In genomic region chr1:184986748-184987147, GRCm38 (mm10) we compare ENCODE assay signal across 21 mouse cellular contexts. TPM values are rescaled to one million over a fixed set of nuclear protein-coding genes. Genes with fewer than 3 reads are reported as not detected.
DNase-seq lines count a peak whose midpoint lies in the region; ATAC-seq and TF ChIP-seq lines count a peak whose summit lies in the region.
"Had no signal": no experiment of that assay in that cellular context is flagged by ENCODE, and none has a peak within 500 bp of the region (broad histone marks: within the 10 kb centered on the region; RNA-seq: fewer than 3 reads in every experiment).

No protein-coding gene starts in this region.

- no peak for TF ChIP-seq POLR2A in heart, adult 2 months (IDR thresholded peaks at IDR 0.05; ENCODE audit: insufficient read depth, low read depth, low read length)

- TF ChIP-seq CTCF in heart, adult 2 months (IDR thresholded peaks at IDR 0.05) = no peak
- no peak for TF ChIP-seq CTCF in midbrain, postnatal 0 days (IDR thresholded peaks at IDR 0.05)

- no peak for DNase-seq in heart, adult 2 months
- no peak for DNase-seq in heart, postnatal 14 days
- DNase-seq in hindbrain, embryonic 10.5 days (ENCODE audit: low spot score) = peak; percentile 21
- DNase-seq in hindbrain, embryonic 14.5 days (ENCODE audit: low spot score) = no peak
- no peak for DNase-seq in midbrain, embryonic 11.5 days (ENCODE audit: low spot score, missing footprints)
- DNase-seq in midbrain, postnatal 0 days (ENCODE audit: low spot score) = no peak
- DNase-seq in kidney, postnatal 36 days = no peak
- DNase-seq: cerebellum, adult 11 months; cerebellum, postnatal 36 days; gastrocnemius, postnatal 14 days; right cerebral cortex, adult 18-20 months; spleen, adult 18-20 months had no signal

- no peaks in the 10 kb centered on the region for H3K36me3 ChIP-seq in heart, adult 2 months (ENCODE audit: control insufficient read depth, insufficient read depth, low read length)
- no peaks in the 10 kb centered on the region for H3K36me3 ChIP-seq in hindbrain, embryonic 10.5 days
- no peaks in the 10 kb centered on the region for H3K36me3 ChIP-seq in hindbrain, embryonic 14.5 days (replicated peaks; ENCODE audit: control insufficient read depth, insufficient read depth)
- no peaks in the 10 kb centered on the region for H3K36me3 ChIP-seq in midbrain, embryonic 11.5 days (ENCODE audit: control insufficient read depth, insufficient read depth, low read length)
- no peaks in the 10 kb centered on the region for H3K36me3 ChIP-seq in midbrain, postnatal 0 days (ENCODE audit: insufficient read depth, low read length)
- no peaks in the 10 kb centered on the region for H3K36me3 ChIP-seq in embryonic facial prominence, embryonic 13.5 days
- H3K36me3 ChIP-seq: limb, embryonic 12.5 days; stomach, embryonic 15.5 days had no signal

- no peaks in the 10 kb centered on the region for H3K27me3 ChIP-seq in heart, adult 2 months (ENCODE audit: control insufficient read depth, insufficient read depth, low read length)
- H3K27me3 ChIP-seq in hindbrain, embryonic 10.5 days (ENCODE audit: insufficient read depth, poor library complexity, severe bottlenecking) = no peaks in the 10 kb centered on the region
- no peaks in the 10 kb centered on the region for H3K27me3 ChIP-seq in hindbrain, embryonic 14.5 days (ENCODE audit: control insufficient read depth, insufficient read depth, low read length)
- no peaks in the 10 kb centered on the region for H3K27me3 ChIP-seq in midbrain, embryonic 11.5 days (ENCODE audit: control insufficient read depth, insufficient read depth, low read length)
- H3K27me3 ChIP-seq in midbrain, postnatal 0 days (ENCODE audit: insufficient read depth, low read length) = no peaks in the 10 kb centered on the region
- no peaks in the 10 kb centered on the region for H3K27me3 ChIP-seq in embryonic facial prominence, embryonic 13.5 days
- H3K27me3 ChIP-seq: limb, embryonic 12.5 days; stomach, embryonic 15.5 days had no signal

- no peaks in the 10 kb centered on the region for H3K9me3 ChIP-seq in hindbrain, embryonic 10.5 days
- H3K9me3 ChIP-seq in hindbrain, embryonic 14.5 days (ENCODE audit: control insufficient read depth, low read length) = no peaks in the 10 kb centered on the region
- H3K9me3 ChIP-seq in midbrain, embryonic 11.5 days (ENCODE audit: control insufficient read depth, low read length) = no peaks in the 10 kb centered on the region
- H3K9me3 ChIP-seq in midbrain, postnatal 0 days (ENCODE audit: low read length) = no peaks in the 10 kb centered on the region
- no peaks in the 10 kb centered on the region for H3K9me3 ChIP-seq in embryonic facial prominence, embryonic 13.5 days
- H3K9me3 ChIP-seq: limb, embryonic 12.5 days; stomach, embryonic 15.5 days had no signal

- H3K27ac ChIP-seq in heart, adult 2 months = peak overlapping the region; percentile 40; the same call in 1 of the 2 replicates
- H3K27ac ChIP-seq in hindbrain, embryonic 10.5 days = peak overlapping the region; percentile 76
- no peak overlapping the region for H3K27ac ChIP-seq in hindbrain, embryonic 14.5 days
- no peak overlapping the region for H3K27ac ChIP-seq in midbrain, embryonic 11.5 days (ENCODE audit: low read depth, low read length)
- no peak overlapping the region for H3K27ac ChIP-seq in midbrain, postnatal 0 days (ENCODE audit: low read depth, low read length)
- no peak overlapping the region for H3K27ac ChIP-seq in embryonic facial prominence, embryonic 13.5 days
- H3K27ac ChIP-seq: layer of hippocampus, adult 2 months; limb, embryonic 12.5 days; liver, embryonic 14.5 days; macrophage; stomach, embryonic 15.5 days had no signal

- no peak overlapping the region for H3K4me2 ChIP-seq in hindbrain, embryonic 14.5 days (replicated peaks)
- no peak overlapping the region for H3K4me2 ChIP-seq in midbrain, embryonic 11.5 days
- no peak overlapping the region for H3K4me2 ChIP-seq in midbrain, postnatal 0 days (ENCODE audit: low read depth, low read length, poor library complexity, severe bottlenecking)
- H3K4me2 ChIP-seq in embryonic facial prominence, embryonic 13.5 days = no peak overlapping the region
- H3K4me2 ChIP-seq: limb, embryonic 12.5 days; stomach, embryonic 15.5 days had no signal

- no peak overlapping the region for H3K9ac ChIP-seq in heart, adult 2 months (ENCODE audit: low read depth, low read length)
- no peak overlapping the region for H3K9ac ChIP-seq in hindbrain, embryonic 14.5 days
- no peak overlapping the region for H3K9ac ChIP-seq in midbrain, embryonic 11.5 days (ENCODE audit: low read length)
- H3K9ac ChIP-seq in midbrain, postnatal 0 days (replicated peaks; ENCODE audit: low read length, poor library complexity, severe bottlenecking) = no peak overlapping the region
- 0 out of 2 replicates have a peak overlapping the region, but pooled peaks have one; percentile 27 for H3K9ac ChIP-seq in embryonic facial prominence, embryonic 13.5 days
- H3K9ac ChIP-seq: limb, embryonic 12.5 days; liver, embryonic 14.5 days; stomach, embryonic 15.5 days had no signal

- no peaks in the 10 kb centered on the region for H3K79me2 ChIP-seq in heart, adult 2 months (replicated peaks; ENCODE audit: control insufficient read depth, insufficient read depth, low read length)

- intact Hi-C loops in heart, adult 2 months (cut with DNase I) = no loop called here
- intact Hi-C loops in heart, postnatal 14 days (cut with DNase I) = no loop called here

- no peaks in the 10 kb centered on the region for H3K4me1 ChIP-seq in heart, adult 2 months (ENCODE audit: control insufficient read depth, insufficient read depth, low read length)
- peaks cover 33% of the 10 kb centered on the region for H3K4me1 ChIP-seq in hindbrain, embryonic 10.5 days (replicated peaks)
- H3K4me1 ChIP-seq in hindbrain, embryonic 14.5 days (replicated peaks; ENCODE audit: control insufficient read depth, insufficient read depth, low read length) = peaks cover 9% of the 10 kb centered on the region
- H3K4me1 ChIP-seq in midbrain, embryonic 11.5 days (ENCODE audit: control insufficient read depth, insufficient read depth, low read length) = peaks cover 7% of the 10 kb centered on the region
- no peaks in the 10 kb centered on the region for H3K4me1 ChIP-seq in midbrain, postnatal 0 days (ENCODE audit: insufficient read depth, low read length)
- H3K4me1 ChIP-seq in embryonic facial prominence, embryonic 13.5 days = peaks cover 29% of the 10 kb centered on the region

- ATAC-seq in hindbrain, embryonic 14.5 days (ENCODE audit: low FRiP score) = no peak
- peak; percentile 44; the same call in 1 of the 2 replicates for ATAC-seq in midbrain, embryonic 11.5 days (ENCODE audit: low FRiP score)
- no peak for ATAC-seq in midbrain, postnatal 0 days (ENCODE audit: low FRiP score)
- no peak for ATAC-seq in embryonic facial prominence, embryonic 13.5 days (ENCODE audit: insufficient number of reproducible peaks, insufficient read depth, low FRiP score, low TSS enrichment, low read depth)
- ATAC-seq: forebrain, embryonic 16.5 days; inflammation-experienced regulatory T-cells, adult 6 months had no signal

- no peak overlapping the region for H3K4me3 ChIP-seq in heart, adult 2 months
- no peak overlapping the region for H3K4me3 ChIP-seq in hindbrain, embryonic 10.5 days
- H3K4me3 ChIP-seq in hindbrain, embryonic 14.5 days (replicated peaks; ENCODE audit: low read length) = no peak overlapping the region
- no peak overlapping the region for H3K4me3 ChIP-seq in midbrain, embryonic 11.5 days (ENCODE audit: low read depth, low read length)
- H3K4me3 ChIP-seq in midbrain, postnatal 0 days (ENCODE audit: low read depth, low read length) = no peak overlapping the region
- H3K4me3 ChIP-seq in embryonic facial prominence, embryonic 13.5 days = no peak overlapping the region
- H3K4me3 ChIP-seq: layer of hippocampus, adult 2 months; limb, embryonic 12.5 days; stomach, embryonic 15.5 days had no signal

- 47% methylated on average over 2 of the region's 2 CpGs for WGBS in heart, adult 2 months
- 25% methylated on average over 2 of the region's 2 CpGs for WGBS in hindbrain, embryonic 10.5 days
- 10% methylated on average over 2 of the region's 2 CpGs for WGBS in hindbrain, embryonic 14.5 days
- WGBS in midbrain, embryonic 11.5 days = 8% methylated on average over 2 of the region's 2 CpGs
- WGBS in midbrain, postnatal 0 days = 21% methylated on average over 2 of the region's 2 CpGs
- WGBS in embryonic facial prominence, embryonic 13.5 days = 37% methylated on average over 2 of the region's 2 CpGs

- no peak for TF ChIP-seq EP300 in heart, adult 2 months (IDR thresholded peaks at IDR 0.05; ENCODE audit: insufficient read depth, low read depth, low read length)

RNA-seq across cellular contexts. Expression of gene Mark1, which starts 12.6 kb away (rescaled TPM):
- total RNA-seq in heart, adult 2 months (2021) = 1 to 10 TPM; 6.7 to 7.8 TPM
- 3.3 and 4.9 TPM in 2 replicates for polyA plus RNA-seq in heart, adult 2 months (2012; rRNA removed)
- 1 to 10 TPM; 6.6 to 7.0 TPM for total RNA-seq in heart, postnatal 14 days (2021)
- polyA plus RNA-seq in hindbrain, embryonic 10.5 days (2016; fragmentation: Nextera tagmentation; extraction: Ambion mirVana) = 2.8 and 3.8 TPM in 2 replicates
- polyA plus RNA-seq in hindbrain, embryonic 14.5 days (2014; fragmentation: Nextera tagmentation; extraction: Ambion mirVana) = 12.5 and 12.9 TPM in 2 replicates
- 5.3 and 5.8 TPM in 2 replicates for polyA plus RNA-seq in midbrain, embryonic 11.5 days (2014; fragmentation: Nextera tagmentation; extraction: Ambion mirVana)
- total RNA-seq in midbrain, postnatal 0 days (2014; rRNA removed) = 69.1 and 73.0 TPM in 2 replicates
- polyA plus RNA-seq in midbrain, postnatal 0 days (2015; fragmentation: Nextera tagmentation; extraction: Ambion mirVana) = 12.1 and 13.0 TPM in 2 replicates
- 4.5 and 6.3 TPM in 2 replicates for polyA plus RNA-seq in embryonic facial prominence, embryonic 13.5 days (2015; fragmentation: Nextera tagmentation; extraction: Ambion mirVana)
- polyA plus RNA-seq: C2C12; inflammation-experienced regulatory T-cells, adult 6 months; macrophage had no signal

Comparison
In these comparisons a context has a peak if more than half of its experiments do, and no peak if none do; other contexts are left out.
1. H3K27ac ChIP-seq: peak in heart, adult 2 months (single experiment) and hindbrain, embryonic 10.5 days (single experiment); none in hindbrain, embryonic 14.5 days (single experiment), midbrain, embryonic 11.5 days (single experiment), midbrain, postnatal 0 days (single experiment) and embryonic facial prominence, embryonic 13.5 days (single experiment).